Mouse (Mus musculus) cerebellum, adult 2 months (tissue): ENCODE data around the gene E2f8. TPM values are rescaled to one million over a fixed set of nuclear protein-coding genes. Genes with fewer than 3 reads are reported as not detected.

Experiments used
- DNase-seq, 2 experiments: peaks; one replicate each; pipeline ENCODE4 v3.0.0; 2021
- H3K27ac ChIP-seq: fragments of 200-500 bp; 2 replicates; pipeline ENCODE4 v1.5.1; 2012; ENCODE audit warnings: low read length, control low read depth, inconsistent platforms; ENCODE audit not compliant: insufficient read depth
- H3K27me3 ChIP-seq: fragments of 200-500 bp; 2 replicates; pipeline ENCODE4 v1.6.1; 2012; ENCODE audit warnings: inconsistent platforms, mild to moderate bottlenecking, low read length, moderate library complexity; ENCODE audit not compliant: control insufficient read depth, insufficient read depth
- H3K4me1 ChIP-seq: fragments of 200-500 bp; 2 replicates; pipeline ENCODE4 v1.6.1; 2011; ENCODE audit warnings: low read length; ENCODE audit not compliant: control insufficient read depth, insufficient read depth
- H3K4me3 ChIP-seq: fragments of 200-500 bp; replicated peaks from 2 replicates; pipeline ENCODE3; 2011; ENCODE audit warnings: mild to moderate bottlenecking, low read depth, low read length, control low read depth; ENCODE audit not compliant: insufficient read depth
- CTCF ChIP-seq: fragments of 200-500 bp; IDR thresholded peaks from 2 replicates; pipeline ENCODE4 v1.5.1; 2011; ENCODE audit warnings: low read depth, mild to moderate bottlenecking, control low read depth, low read length, moderate library complexity, borderline replicate concordance; ENCODE audit not compliant: insufficient read depth
- POLR2A ChIP-seq: fragments of 200-500 bp; IDR thresholded peaks from 2 replicates; pipeline ENCODE4 v1.6.1; 2011; ENCODE audit warnings: low read length, control low read depth, borderline replicate concordance; ENCODE audit not compliant: insufficient read depth
- WGBS: fragments of 180-500 bp; shearing (Covaris S2); methylation state at CpG from one replicate; pipeline ENCODE4 v1.1.7; 2018; 5-methylcytosine and 5-hydroxymethylcytosine counted together
- polyA plus RNA-seq: library from polyadenylated mRNA; depleted of rRNA; stranded (reverse); fragments of >200 nt; gene quantifications from 2 replicates; pipeline ENCODE4 v1.2.3, GENCODE M21; 2012; rRNA removed

The E2f8 gene
- polyA plus RNA-seq, 1 experiment: 0.10 TPM

DNA sequence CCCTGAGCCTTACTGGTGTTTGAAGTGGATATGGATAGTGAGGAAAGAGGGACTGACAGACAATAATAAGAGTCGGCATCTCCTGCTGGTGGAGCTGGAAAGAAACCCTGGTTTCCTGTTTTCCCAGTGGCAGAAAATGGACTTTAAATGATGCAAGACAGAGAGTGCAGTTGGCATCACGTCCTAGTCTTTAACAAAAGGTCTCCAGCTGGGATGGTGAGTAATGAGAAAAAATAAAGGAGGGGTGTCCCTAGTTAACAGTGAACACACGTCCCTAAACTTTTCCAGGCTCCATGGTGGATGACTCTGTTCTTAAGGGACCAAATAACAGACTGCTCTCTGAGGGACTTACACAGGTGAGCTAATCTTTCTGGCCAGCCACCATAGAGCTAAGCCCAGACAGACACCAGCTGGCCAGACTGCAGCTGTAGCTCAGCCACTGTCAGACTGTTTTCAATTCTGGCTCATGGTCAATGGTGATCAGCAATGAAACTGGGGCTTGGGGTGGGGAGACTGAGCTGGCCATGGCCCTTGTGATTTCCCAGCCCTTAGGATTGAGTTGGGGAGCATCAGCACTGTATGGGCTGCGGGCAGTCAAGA is 46.9 kb downstream of the E2f8 start:
- no peaks in the 10 kb centered on the region for H3K4me1 ChIP-seq
- TF ChIP-seq POLR2A (no peak), CTCF (no peak)
- H3K4me3 ChIP-seq: no peak overlapping the region
- DNase-seq: no peak
- 37% methylated on average over 4 of the region's 4 CpGs for WGBS
- H3K27ac ChIP-seq: no peak overlapping the region
- no peaks in the 10 kb centered on the region for H3K27me3 ChIP-seq

DNA sequence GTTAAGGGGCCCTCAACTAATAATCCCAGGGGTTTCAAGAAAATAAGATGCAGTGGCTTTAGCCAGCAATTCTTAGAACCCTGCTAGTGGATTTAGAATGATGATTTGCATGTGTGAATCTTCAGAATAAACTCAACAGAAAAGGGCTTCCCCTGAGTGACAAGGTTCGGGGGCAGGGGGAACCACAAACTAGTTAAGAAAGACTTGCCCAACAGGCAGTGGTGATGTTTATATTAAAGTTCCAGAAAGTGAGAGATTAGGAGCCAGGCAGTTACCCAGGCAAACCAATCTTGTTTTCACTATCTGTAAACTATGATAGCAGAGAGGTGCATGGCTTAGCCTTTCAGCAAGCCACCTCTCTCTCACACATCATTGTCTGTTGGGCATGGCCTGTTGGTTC is 48.7 kb downstream of the E2f8 start:
- no peak for DNase-seq
- Histone ChIP-seq H3K4me1 (no peaks in the 10 kb centered on the region), H3K4me3 (no peak overlapping the region), H3K27me3 (no peaks in the 10 kb centered on the region), H3K27ac (no peak overlapping the region)
- WGBS: 100% methylated on average over 1 of the region's 1 CpGs
- no peak for TF ChIP-seq POLR2A
- no peak for TF ChIP-seq CTCF

DNA sequence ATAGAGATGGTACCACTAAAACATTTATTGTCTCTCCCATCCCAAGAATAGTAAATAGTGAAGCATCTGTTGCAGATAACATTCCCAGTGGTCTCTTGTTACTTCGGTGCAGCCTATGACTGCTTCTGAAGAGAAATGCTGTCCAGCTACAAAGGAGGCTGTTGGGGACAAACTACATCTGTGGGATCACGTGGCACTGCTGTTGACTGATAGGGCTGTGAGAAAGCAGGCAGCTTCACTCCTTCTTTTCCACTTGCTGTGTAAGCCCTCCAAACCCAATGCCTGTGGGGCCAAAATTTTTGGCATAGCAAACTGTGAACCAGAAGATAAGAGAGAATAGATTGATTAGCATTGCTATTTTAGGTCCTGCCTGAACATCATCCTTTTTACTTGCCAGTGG is 51.0 kb downstream of the E2f8 start:
- TF ChIP-seq CTCF (no peak), POLR2A (no peak)
- WGBS: 66% methylated on average over 2 of the region's 2 CpGs
- Histone ChIP-seq H3K4me3 (no peak overlapping the region), H3K27ac (no peak overlapping the region), H3K4me1 (no peaks in the 10 kb centered on the region), H3K27me3 (no peaks in the 10 kb centered on the region)
- no peak for DNase-seq

DNA sequence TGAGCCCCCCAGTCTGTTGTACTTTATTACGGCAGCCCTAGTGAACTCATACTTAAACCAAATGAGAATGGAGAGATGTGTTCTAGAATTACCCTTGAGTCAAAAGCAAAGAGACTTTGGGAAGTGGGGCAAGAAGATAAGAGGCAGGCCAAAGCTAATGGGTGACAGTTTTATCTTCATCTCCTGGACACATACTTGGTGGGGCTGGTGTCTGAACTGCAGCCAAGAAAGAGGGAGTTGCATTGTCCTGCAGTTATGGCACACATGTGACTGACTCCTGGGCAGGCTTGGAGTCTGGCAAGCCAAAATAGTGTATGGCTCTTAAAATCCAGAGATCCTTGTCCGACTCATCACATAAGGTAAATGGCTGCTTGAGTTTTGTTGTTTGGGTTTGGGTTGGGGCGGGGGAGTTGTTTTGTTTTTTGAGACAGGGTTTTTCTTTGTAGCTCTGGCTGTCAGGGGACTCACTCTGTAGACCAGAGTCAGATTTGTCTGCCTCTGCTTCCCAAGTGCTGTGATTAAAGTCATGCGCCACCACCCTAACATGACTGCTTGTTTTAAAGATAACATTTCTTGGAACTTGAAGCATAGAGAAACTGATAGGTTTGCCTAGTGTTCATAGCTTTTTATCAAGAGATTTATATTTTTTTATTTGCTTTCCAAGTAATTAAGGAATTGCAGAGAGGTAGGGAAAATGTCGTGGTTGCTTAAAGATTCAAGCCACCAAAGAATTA is 52.1 kb downstream of the E2f8 start:
- Histone ChIP-seq H3K4me1 (no peaks in the 10 kb centered on the region), H3K27me3 (no peaks in the 10 kb centered on the region), H3K27ac (no peak overlapping the region), H3K4me3 (no peak overlapping the region)
- 81% methylated on average over 5 of the region's 5 CpGs for WGBS
- DNase-seq: no peak
- TF ChIP-seq POLR2A (no peak), CTCF (no peak)

DNA sequence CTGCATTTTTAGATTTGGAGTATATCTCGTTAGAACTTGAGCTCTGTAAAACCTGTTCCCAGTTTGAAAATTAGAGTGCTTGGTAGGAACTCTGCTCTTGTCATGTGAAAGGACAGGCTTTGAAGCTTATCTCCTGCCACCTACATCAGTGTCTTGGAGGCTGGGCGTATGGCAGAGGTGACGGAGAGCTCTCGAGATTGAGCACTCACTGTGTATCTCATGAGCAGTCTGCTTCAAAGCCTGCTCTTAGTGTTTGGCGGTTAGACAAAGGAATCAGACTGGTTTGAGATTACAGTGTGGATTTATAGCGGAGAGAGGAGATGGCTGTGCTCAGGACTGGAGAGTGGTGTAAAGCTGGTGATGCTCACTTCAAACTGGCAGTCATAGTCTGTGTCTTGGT is 56.2 kb downstream of the E2f8 start:
- Histone ChIP-seq H3K4me3 (no peak overlapping the region), H3K4me1 (no peaks in the 10 kb centered on the region), H3K27ac (no peak overlapping the region), H3K27me3 (no peaks in the 10 kb centered on the region)
- WGBS: 96% methylated on average over 6 of the region's 6 CpGs
- no peak for DNase-seq
- TF ChIP-seq POLR2A: no peak

DNA sequence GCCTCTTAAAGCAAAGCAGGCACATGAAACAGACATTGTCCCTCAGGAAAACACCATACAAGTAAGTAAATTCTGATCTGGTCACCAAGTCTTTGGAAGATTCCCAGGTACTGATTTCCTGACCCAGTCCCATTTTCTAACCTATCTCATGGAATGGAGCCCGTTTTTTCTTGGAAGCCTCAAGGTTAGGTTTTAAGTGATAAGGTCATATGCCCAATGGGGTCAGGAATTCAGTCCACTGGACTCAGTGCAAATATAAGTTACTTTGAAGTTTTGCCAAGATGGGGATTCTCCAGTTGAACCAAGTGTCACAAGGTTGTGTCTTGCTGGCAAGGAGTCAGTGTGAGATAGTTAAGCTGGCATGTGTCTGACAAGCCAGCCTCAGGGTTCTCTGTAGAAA is 56.7 kb downstream of the E2f8 start:
- WGBS: 94% methylated on average over 1 of the region's 1 CpGs

DNA sequence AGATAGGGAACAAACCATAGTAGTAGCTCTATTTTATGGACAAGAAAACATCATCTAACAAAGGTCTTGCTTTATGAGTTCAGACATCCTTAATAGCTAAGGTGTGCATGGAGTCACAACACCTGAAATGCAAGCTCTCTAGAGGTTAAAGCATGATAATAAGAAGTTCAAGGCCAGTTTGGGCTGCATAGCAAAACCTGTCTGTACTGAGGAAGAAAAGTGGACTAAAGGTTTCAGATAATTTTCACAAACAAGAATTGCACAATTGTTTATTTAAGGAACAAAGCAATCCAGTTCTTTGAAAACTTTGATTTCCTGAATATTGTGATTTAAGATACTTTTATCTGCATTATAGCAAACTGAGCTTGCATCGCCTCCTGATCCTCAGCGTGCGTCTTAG is 57.8 kb downstream of the E2f8 start:
- no peak overlapping the region for H3K27ac ChIP-seq
- WGBS: 98% methylated on average over 3 of the region's 3 CpGs
- H3K4me1 ChIP-seq: no peaks in the 10 kb centered on the region
- no peaks in the 10 kb centered on the region for H3K27me3 ChIP-seq
- no peak for DNase-seq
- TF ChIP-seq POLR2A: no peak
- TF ChIP-seq CTCF: no peak
- H3K4me3 ChIP-seq: no peak overlapping the region

More for the DNA sequence above, 56.7 kb downstream of the E2f8 start:
- TF ChIP-seq CTCF (no peak), POLR2A (no peak)
- H3K4me1 ChIP-seq: no peaks in the 10 kb centered on the region
- no peak overlapping the region for H3K4me3 ChIP-seq
- no peaks in the 10 kb centered on the region for H3K27me3 ChIP-seq
- H3K27ac ChIP-seq: no peak overlapping the region
- no peak for DNase-seq

DNA sequence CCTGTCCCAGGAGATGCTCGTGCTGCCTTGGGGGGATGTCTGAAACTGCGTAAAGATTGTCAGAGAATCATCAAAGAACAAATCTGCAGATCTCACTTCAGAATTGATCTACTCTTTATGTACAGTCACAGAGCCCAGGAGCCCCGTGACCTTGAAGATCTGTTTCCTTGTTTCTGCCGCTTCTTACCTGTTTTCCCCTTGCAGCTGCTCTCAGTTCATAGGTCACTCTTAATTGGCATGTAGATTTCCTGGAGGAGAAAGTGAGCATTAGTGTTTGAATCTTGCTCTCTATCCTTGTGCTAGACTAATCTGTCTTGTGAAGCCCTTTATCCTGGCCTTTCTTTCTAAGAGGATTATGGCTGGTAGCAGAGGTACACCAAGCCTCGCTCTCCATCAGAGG is 59.7 kb downstream of the E2f8 start:
- TF ChIP-seq CTCF: no peak
- no peak for TF ChIP-seq POLR2A
- H3K27me3 ChIP-seq: no peaks in the 10 kb centered on the region
- WGBS: 95% methylated on average over 5 of the region's 5 CpGs

More for the DNA sequence above, 59.7 kb downstream of the E2f8 start:
- H3K27ac ChIP-seq: no peak overlapping the region
- no peaks in the 10 kb centered on the region for H3K4me1 ChIP-seq
- H3K4me3 ChIP-seq: no peak overlapping the region
- no peak for DNase-seq

Other genes starting within 250 kb of the E2f8 start
- gene Mrgprb3, start 237.8 kb downstream of the E2f8 start, polyA plus RNA-seq: not detected in 2 replicates
- 23.0 and 23.6 TPM in 2 replicates for gene Zdhhc13, start 92.6 kb downstream of the E2f8 start, polyA plus RNA-seq
- gene Csrp3, start 33.6 kb downstream of the E2f8 start, polyA plus RNA-seq: not detected in 2 replicates
- gene Nav2, start 27.1 kb upstream of the E2f8 start, polyA plus RNA-seq: 32.5 and 35.8 TPM in 2 replicates